Mouse (Mus musculus) heart, adult 18-20 months (tissue): Measurements from ENCODE around the gene Bzw1. TPM values are rescaled to one million over a fixed set of nuclear protein-coding genes. Genes with fewer than 3 reads are reported as not detected.

ENCODE experiments used
- total RNA-seq, 2 experiments: library from RNA; stranded (reverse); gene quantifications; 2 replicates each; pipeline ENCODE4 v1.2.3; 2021

Bzw1 gene
- total RNA-seq, 2 experiments from 2014 or later, result 66.2 to 70.6 TPM

Other genes with a start within 250 kb of the Bzw1 start
- gene Aox4, start 182.5 kb upstream of the Bzw1 start, total RNA-seq, result not detected
- under 1 TPM in 1 of 2 experiments, not detected in 1; 0.05 TPM for gene Aox2, start 114.6 kb upstream of the Bzw1 start, total RNA-seq
- gene Clk1, start 31.2 kb downstream of the Bzw1 start, total RNA-seq, result 10 to 100 TPM; 43.0 to 61.3 TPM
- gene Nif3l1, start 52.3 kb downstream of the Bzw1 start, total RNA-seq, result 10 to 100 TPM; 10.8 to 13.8 TPM
- gene Ppil3, start 52.6 kb downstream of the Bzw1 start, total RNA-seq, result 10 to 100 TPM; 18.3 to 19.5 TPM
- gene Orc2, start 112.2 kb downstream of the Bzw1 start, total RNA-seq, result 10 to 100 TPM; 10.7 to 11.6 TPM
- 10 to 100 TPM; 13.8 to 14.1 TPM for gene Fam126b, start 193.4 kb downstream of the Bzw1 start, total RNA-seq
- gene Ndufb3, start 193.5 kb downstream of the Bzw1 start, total RNA-seq, result 100 to 1,000 TPM; 339 to 354 TPM